Mouse (Mus musculus) limb, embryonic 11.5 days (tissue): ENCODE results near the gene Zfhx3. TPM values are rescaled to one million over a fixed set of nuclear protein-coding genes. Genes with fewer than 3 reads are reported as not detected.

Experiments
- ATAC-seq: fragments of 200-750 bp; cut with Nextera tagmentation; 2 replicates; pipeline ENCODE4 v1.8.0; 2017; ENCODE audit warnings: low read depth; ENCODE audit not compliant: insufficient number of reproducible peaks, low FRiP score, low TSS enrichment
- DNase-seq: peaks from one replicate; pipeline ENCODE4 v3.0.0-alpha.2; 2015; ENCODE audit warnings: low spot score
- H3K27ac ChIP-seq: fragments of 300-500 bp; sonication (generic); replicated peaks from 2 replicates; pipeline ENCODE4 v1.5.1; 2014; ENCODE audit warnings: low read depth, mild to moderate bottlenecking, low read length
- H3K27me3 ChIP-seq: fragments of 300-500 bp; sonication (generic); 2 replicates; pipeline ENCODE4 v1.6.1; 2014; ENCODE audit warnings: mild to moderate bottlenecking, low read length, mixed read lengths; ENCODE audit not compliant: control insufficient read depth, insufficient read depth
- H3K36me3 ChIP-seq: fragments of 300-500 bp; sonication (generic); 2 replicates; pipeline ENCODE4 v1.6.1; 2014; ENCODE audit warnings: mild to moderate bottlenecking, low read length, moderate library complexity, mixed read lengths; ENCODE audit not compliant: control insufficient read depth, insufficient read depth
- H3K4me1 ChIP-seq: fragments of 300-500 bp; sonication (generic); 2 replicates; pipeline ENCODE4 v1.6.1; 2014; ENCODE audit warnings: low read length, mixed read lengths; ENCODE audit not compliant: control insufficient read depth, insufficient read depth
- H3K4me2 ChIP-seq: fragments of 300-500 bp; sonication (generic); 2 replicates; pipeline ENCODE4 v1.6.1; 2014; ENCODE audit warnings: low read depth, mild to moderate bottlenecking, moderate library complexity; ENCODE audit not compliant: severe bottlenecking
- H3K4me3 ChIP-seq: fragments of 300-500 bp; sonication (generic); 2 replicates; pipeline ENCODE4 v1.5.1; 2014; ENCODE audit warnings: low read depth, low read length
- H3K9ac ChIP-seq: fragments of 300-500 bp; sonication (generic); 2 replicates; pipeline ENCODE4 v1.6.1; 2014; ENCODE audit warnings: mild to moderate bottlenecking, low read length
- H3K9me3 ChIP-seq: fragments of 300-500 bp; sonication (generic); 2 replicates; pipeline ENCODE4 v1.6.1; 2016; ENCODE audit warnings: low read length; ENCODE audit not compliant: control insufficient read depth
- WGBS: fragments of 180-500 bp; shearing (Covaris S2); extraction: QIAGEN DNeasy Blood & Tissue Kit; methylation state at CpG from one replicate; pipeline ENCODE4 v1.1.7; 2014; 5-methylcytosine and 5-hydroxymethylcytosine counted together
- polyA plus RNA-seq: library from polyadenylated mRNA; unstranded; fragments of >200 nt; fragmentation: Nextera tagmentation; extraction: Ambion mirVana; gene quantifications from 2 replicates; pipeline ENCODE4 v1.2.1, GENCODE M21; 2014

Gene Zfhx3
- polyA plus RNA-seq, 1 experiment from 2014 or later: 36.4 TPM

GRCm38 (mm10) chr8:108973639-108974325, 1031.3 kb downstream of the Zfhx3 start:
- H3K9ac ChIP-seq: no peak overlapping the region
- H3K27me3 ChIP-seq: no peaks in the 10 kb centered on the region
- DNase-seq: peak; percentile 5
- WGBS: 92% methylated on average over 9 of the region's 9 CpGs
- H3K4me1 ChIP-seq: peaks cover 6% of the 10 kb centered on the region; the same call in 1 of the 2 replicates
- H3K9me3 ChIP-seq: no peaks in the 10 kb centered on the region
- no peaks in the 10 kb centered on the region for H3K36me3 ChIP-seq
- H3K4me2 ChIP-seq: no peak overlapping the region
- ATAC-seq: no peak
- no peak overlapping the region for H3K27ac ChIP-seq
- no peak overlapping the region for H3K4me3 ChIP-seq

- DNase-seq: peak; percentile 75
- Histone ChIP-seq H3K27ac (peak overlapping the region; percentile 70), H3K9ac (no peak overlapping the region), H3K27me3 (no peaks in the 10 kb centered on the region), H3K4me3 (no peak overlapping the region), H3K4me1 (peaks cover 7% of the 10 kb centered on the region; the same call in 1 of the 2 replicates), H3K4me2 (peak overlapping the region; percentile 13; the same call in 1 of the 2 replicates), H3K36me3 (no peaks in the 10 kb centered on the region), H3K9me3 (no peaks in the 10 kb centered on the region)
- peak; percentile 60; the same call in 1 of the 2 replicates for ATAC-seq
- WGBS: 18% methylated on average over 11 of the region's 11 CpGs
Measured at GRCm38 (mm10) chr8:108977693-108978361, 1035.4 kb downstream of the Zfhx3 start.

GRCm38 (mm10) chr8:108978362-108978750, 1035.9 kb downstream of the Zfhx3 start:
- Histone ChIP-seq H3K4me2 (peak overlapping the region; percentile 13), H3K4me1 (peaks cover 7% of the 10 kb centered on the region; the same call in 1 of the 2 replicates), H3K27ac (peak overlapping the region; percentile 70), H3K9ac (0 out of 2 replicates have a peak overlapping the region, but pooled peaks have one; percentile 5), H3K9me3 (no peaks in the 10 kb centered on the region), H3K27me3 (no peaks in the 10 kb centered on the region), H3K36me3 (no peaks in the 10 kb centered on the region), H3K4me3 (no peak overlapping the region)
- ATAC-seq (no peak), DNase-seq (peak; percentile 57)
- WGBS: 31% methylated on average over 7 of the region's 7 CpGs

GRCm38 (mm10) chr8:108984904-108985303, 1042.5 kb downstream of the Zfhx3 start:
- no peak overlapping the region for H3K27ac ChIP-seq
- no peaks in the 10 kb centered on the region for H3K36me3 ChIP-seq
- no peaks in the 10 kb centered on the region for H3K9me3 ChIP-seq
- no peak for ATAC-seq
- no peak overlapping the region for H3K9ac ChIP-seq
- WGBS: 75% methylated on average over 2 of the region's 2 CpGs
- H3K4me2 ChIP-seq: no peak overlapping the region
- H3K4me3 ChIP-seq: no peak overlapping the region
- H3K27me3 ChIP-seq: no peaks in the 10 kb centered on the region
- H3K4me1 ChIP-seq: no peaks in the 10 kb centered on the region; the same call in 1 of the 2 replicates
- DNase-seq: no peak

- WGBS: 24% methylated on average over 5 of the region's 5 CpGs
- no peak for ATAC-seq
Measured at GRCm38 (mm10) chr8:108989841-108990240, 1047.4 kb downstream of the Zfhx3 start.

GRCm38 (mm10) chr8:108990537-108990936, 1048.1 kb downstream of the Zfhx3 start:
- 60% methylated on average over 6 of the region's 6 CpGs for WGBS
- ATAC-seq: no peak
- H3K9me3 ChIP-seq: no peaks in the 10 kb centered on the region
- no peaks in the 10 kb centered on the region for H3K36me3 ChIP-seq
- H3K4me1 ChIP-seq: peaks cover 4% of the 10 kb centered on the region; the same call in 1 of the 2 replicates
- H3K4me3 ChIP-seq: no peak overlapping the region
- no peak overlapping the region for H3K9ac ChIP-seq
- peak; percentile 27 for DNase-seq
- no peaks in the 10 kb centered on the region for H3K27me3 ChIP-seq
- peak overlapping the region; percentile 52; the same call in 1 of the 2 replicates for H3K27ac ChIP-seq
- no peak overlapping the region for H3K4me2 ChIP-seq

More at GRCm38 (mm10) chr8:108989841-108990240, 1047.4 kb downstream of the Zfhx3 start:
- peak; percentile 38 for DNase-seq
- no peak overlapping the region for H3K4me2 ChIP-seq
- no peak overlapping the region for H3K4me3 ChIP-seq
- H3K9me3 ChIP-seq: no peaks in the 10 kb centered on the region
- H3K4me1 ChIP-seq: peaks cover 4% of the 10 kb centered on the region; the same call in 1 of the 2 replicates
- H3K36me3 ChIP-seq: no peaks in the 10 kb centered on the region
- H3K27ac ChIP-seq: peak overlapping the region; percentile 52; the same call in 1 of the 2 replicates
- H3K9ac ChIP-seq: no peak overlapping the region
- H3K27me3 ChIP-seq: no peaks in the 10 kb centered on the region

GRCm38 (mm10) chr8:108991395-108991794, 1049.0 kb downstream of the Zfhx3 start:
- Histone ChIP-seq H3K9me3 (no peaks in the 10 kb centered on the region), H3K4me1 (peaks cover 4% of the 10 kb centered on the region; the same call in 1 of the 2 replicates), H3K27ac (no peak overlapping the region), H3K9ac (no peak overlapping the region), H3K27me3 (no peaks in the 10 kb centered on the region), H3K4me3 (no peak overlapping the region), H3K36me3 (no peaks in the 10 kb centered on the region), H3K4me2 (no peak overlapping the region)
- 91% methylated on average over 5 of the region's 5 CpGs for WGBS
- no peak for ATAC-seq
- DNase-seq: peak; percentile 14

GRCm38 (mm10) chr8:108993718-108994117, 1051.3 kb downstream of the Zfhx3 start:
- ATAC-seq (no peak), DNase-seq (peak; percentile 0)
- no peaks in the 10 kb centered on the region for H3K9me3 ChIP-seq
- no peaks in the 10 kb centered on the region for H3K27me3 ChIP-seq
- no peak overlapping the region for H3K9ac ChIP-seq
- 73% methylated on average over 2 of the region's 2 CpGs for WGBS
- H3K4me1 ChIP-seq: peaks cover 4% of the 10 kb centered on the region; the same call in 1 of the 2 replicates
- no peak overlapping the region for H3K4me2 ChIP-seq
- no peak overlapping the region for H3K4me3 ChIP-seq
- no peak overlapping the region for H3K27ac ChIP-seq
- H3K36me3 ChIP-seq: no peaks in the 10 kb centered on the region
